Mouse (Mus musculus) MEL (cell line): ENCODE measurements around the gene Stk10. TPM values are rescaled to one million over a fixed set of nuclear protein-coding genes. Genes with fewer than 3 reads are reported as not detected.

ENCODE experiments used
- DNase-seq: peaks from one replicate; pipeline ENCODE4 v3.0.0; 2011; ENCODE audit warnings: low read depth, low spot score
- H3K27ac ChIP-seq: 2 replicates; pipeline ENCODE4 v1.5.1; 2012; ENCODE audit warnings: low read depth, mild to moderate bottlenecking, control low read depth, low read length, moderate library complexity; ENCODE audit not compliant: control insufficient read depth
- H3K27me3 ChIP-seq, 2 experiments: fragments of 150-350 bp in 1 of 2; sonication (generic) in 1 of 2; 2 replicates each; pipeline ENCODE4 v1.6.1; 2012; ENCODE audit warnings: low read length in 2 of 2, mild to moderate bottlenecking in 2 of 2, improper control_type of control experiment in 1 of 2, moderate library complexity in 1 of 2; ENCODE audit not compliant: insufficient read depth in 2 of 2, control insufficient read depth in 1 of 2
- H3K36me3 ChIP-seq, 2 experiments: 2 replicates each; pipeline ENCODE4 v1.6.1; 2012 to 2014; ENCODE audit warnings: low read length in 2 of 2, improper control_type of control experiment in 1 of 2, inconsistent platforms in 1 of 2, mild to moderate bottlenecking in 1 of 2; ENCODE audit not compliant: insufficient read depth in 2 of 2, control insufficient read depth in 1 of 2
- H3K4me1 ChIP-seq, 2 experiments: fragments of 150-350 bp in 1 of 2; sonication (generic) in 1 of 2; 2 replicates each; pipeline ENCODE4 v1.6.1; 2012; ENCODE audit warnings: low read length in 2 of 2, improper control_type of control experiment in 1 of 2, mild to moderate bottlenecking in 1 of 2; ENCODE audit not compliant: insufficient read depth in 2 of 2, control insufficient read depth in 1 of 2
- H3K4me3 ChIP-seq, 2 experiments: fragments of 150-350 bp in 1 of 2; sonication (generic) in 1 of 2; 2 replicates each; pipeline ENCODE4 v1.5.1; 2012; ENCODE audit warnings: low read depth in 2 of 2, low read length in 2 of 2, mild to moderate bottlenecking in 2 of 2, moderate library complexity in 2 of 2, control low read depth in 1 of 2, improper control_type of control experiment in 1 of 2; ENCODE audit not compliant: control insufficient read depth in 1 of 2, insufficient read depth in 1 of 2
- H3K79me2 ChIP-seq: 2 replicates; pipeline ENCODE4 v1.6.1; 2012; ENCODE audit warnings: mild to moderate bottlenecking, low read length, moderate library complexity; ENCODE audit not compliant: control insufficient read depth, poor library complexity, insufficient read depth
- H3K9ac ChIP-seq: 2 replicates; pipeline ENCODE4 v1.6.1; 2012; ENCODE audit warnings: low read depth, mild to moderate bottlenecking, control low read depth, low read length, moderate library complexity; ENCODE audit not compliant: control insufficient read depth, poor library complexity, severe bottlenecking
- H3K9me3 ChIP-seq: fragments of 150-350 bp; sonication (generic); replicated peaks from 2 replicates; pipeline ENCODE4 v1.6.1; 2012; ENCODE audit warnings: mild to moderate bottlenecking, low read length, improper control_type of control experiment, moderate library complexity; ENCODE audit not compliant: insufficient read depth
- BHLHE40 ChIP-seq: IDR thresholded peaks from 2 replicates; pipeline ENCODE4 v1.6.1; 2012; ENCODE audit warnings: low read depth, mild to moderate bottlenecking, inconsistent platforms, low read length, improper control_type of control experiment, borderline replicate concordance
- CHD1 ChIP-seq: IDR thresholded peaks from 2 replicates; pipeline ENCODE4 v1.6.1; 2012; ENCODE audit warnings: low read depth, mild to moderate bottlenecking, inconsistent platforms, low read length, improper control_type of control experiment
- CHD2 ChIP-seq: IDR thresholded peaks from 2 replicates; pipeline ENCODE4 v1.6.1; 2011; ENCODE audit warnings: low read length, improper control_type of control experiment
- CTCF ChIP-seq, 3 experiments: IDR thresholded peaks in 2 of 3; conservative IDR thresholded peaks in 1 of 3; 2 replicates each; pipeline ENCODE4 v1.5.1; 2011 to 2012; ENCODE audit warnings: low read length in 3 of 3, low read depth in 2 of 3, mild to moderate bottlenecking in 2 of 3, improper control_type of control experiment in 1 of 3, inconsistent platforms in 1 of 3, mixed read lengths in 1 of 3, moderate library complexity in 1 of 3; ENCODE audit not compliant: control insufficient read depth in 1 of 3, insufficient read depth in 1 of 3, poor library complexity in 1 of 3, severe bottlenecking in 1 of 3
- E2F4 ChIP-seq: IDR thresholded peaks from 2 replicates; pipeline ENCODE4 v1.6.1; 2011; ENCODE audit warnings: low read depth, low read length, improper control_type of control experiment, borderline replicate concordance
- EP300 ChIP-seq, 2 experiments: IDR thresholded peaks; 2 replicates each; pipeline ENCODE4 v1.6.1; 2011; ENCODE audit warnings: improper control_type of control experiment in 2 of 2, low read length in 2 of 2, low read depth in 1 of 2, mild to moderate bottlenecking in 1 of 2
- ETS1 ChIP-seq: IDR thresholded peaks from 2 replicates; pipeline ENCODE4 v1.6.1; 2012; ENCODE audit warnings: low read depth, mild to moderate bottlenecking, inconsistent platforms, low read length, improper control_type of control experiment, moderate library complexity
- GABPA ChIP-seq: IDR thresholded peaks from 2 replicates; pipeline ENCODE4 v1.6.1; 2012; ENCODE audit warnings: low read depth, mild to moderate bottlenecking, inconsistent platforms, low read length, improper control_type of control experiment, moderate library complexity
- HCFC1 ChIP-seq: IDR thresholded peaks from 2 replicates; pipeline ENCODE4 v1.6.1; 2012; ENCODE audit warnings: low read depth, mild to moderate bottlenecking, inconsistent platforms, low read length, improper control_type of control experiment, moderate library complexity
- MAFK ChIP-seq: IDR thresholded peaks from 2 replicates; pipeline ENCODE4 v1.6.1; 2011; ENCODE audit warnings: low read depth, mild to moderate bottlenecking, low read length, improper control_type of control experiment, borderline replicate concordance
- MAX ChIP-seq: IDR thresholded peaks from 2 replicates; pipeline ENCODE4 v1.6.1; 2011; ENCODE audit warnings: low read length, improper control_type of control experiment
- MAZ ChIP-seq: IDR thresholded peaks from 2 replicates; pipeline ENCODE4 v1.6.1; 2012; ENCODE audit warnings: low read depth, mild to moderate bottlenecking, inconsistent platforms, low read length, improper control_type of control experiment
- MXI1 ChIP-seq: IDR thresholded peaks from 2 replicates; pipeline ENCODE4 v1.6.1; 2011; ENCODE audit warnings: mild to moderate bottlenecking, low read depth, low read length, improper control_type of control experiment
- MYB ChIP-seq: IDR thresholded peaks from 2 replicates; pipeline ENCODE4 v1.6.1; 2011; ENCODE audit warnings: mild to moderate bottlenecking, low read depth, low read length, improper control_type of control experiment
- MYC ChIP-seq: IDR thresholded peaks from 2 replicates; pipeline ENCODE4 v1.6.1; 2011; ENCODE audit warnings: low read depth, mild to moderate bottlenecking, low read length, improper control_type of control experiment, moderate library complexity
- NELFE ChIP-seq: IDR thresholded peaks from 2 replicates; pipeline ENCODE4 v1.6.1; 2011; ENCODE audit warnings: low read depth, low read length, improper control_type of control experiment
- NRF1 ChIP-seq: IDR thresholded peaks from 2 replicates; pipeline ENCODE4 v1.6.1; 2014; ENCODE audit warnings: low read depth, mild to moderate bottlenecking, inconsistent platforms, low read length, improper control_type of control experiment, moderate library complexity; ENCODE audit not compliant: poor library complexity, insufficient read depth, severe bottlenecking
- POLR2A ChIP-seq, 2 experiments: IDR thresholded peaks; 2 replicates each; pipeline ENCODE4 v1.6.1; 2011 to 2012; ENCODE audit warnings: low read length in 2 of 2, mild to moderate bottlenecking in 2 of 2, control low read depth in 1 of 2, improper control_type of control experiment in 1 of 2, low read depth in 1 of 2, moderate library complexity in 1 of 2; ENCODE audit not compliant: control insufficient read depth in 1 of 2, insufficient read depth in 1 of 2, poor library complexity in 1 of 2
- RAD21 ChIP-seq: IDR thresholded peaks from 2 replicates; pipeline ENCODE4 v1.6.1; 2011; ENCODE audit warnings: mild to moderate bottlenecking, low read depth, low read length, improper control_type of control experiment
- RCOR1 ChIP-seq: IDR thresholded peaks from 2 replicates; pipeline ENCODE4 v1.6.1; 2012; ENCODE audit warnings: low read depth, mild to moderate bottlenecking, inconsistent platforms, low read length, improper control_type of control experiment
- TBP ChIP-seq: IDR thresholded peaks from 2 replicates; pipeline ENCODE4 v1.8.0; 2011; ENCODE audit warnings: low read depth, low read length, improper control_type of control experiment
- TCF12 ChIP-seq: IDR thresholded peaks from 2 replicates; pipeline ENCODE4 v1.6.1; 2014; ENCODE audit warnings: low read depth, mild to moderate bottlenecking, inconsistent platforms, low read length, improper control_type of control experiment, moderate library complexity
- USF1 ChIP-seq: IDR thresholded peaks from 2 replicates; pipeline ENCODE4 v1.6.1; 2014; ENCODE audit warnings: low read depth, mild to moderate bottlenecking, inconsistent platforms, low read length, improper control_type of control experiment, moderate library complexity
- USF2 ChIP-seq, 2 experiments: IDR thresholded peaks; 2 replicates each; pipeline ENCODE4 v1.6.1; 2011 to 2012; ENCODE audit warnings: improper control_type of control experiment in 2 of 2, low read length in 2 of 2, borderline replicate concordance in 1 of 2, inconsistent platforms in 1 of 2, low read depth in 1 of 2, mild to moderate bottlenecking in 1 of 2; ENCODE audit not compliant: insufficient read depth in 1 of 2
- ZKSCAN1 ChIP-seq: IDR thresholded peaks from 2 replicates; pipeline ENCODE4 v1.6.1; 2012; ENCODE audit warnings: low read depth, mild to moderate bottlenecking, inconsistent platforms, low read length, improper control_type of control experiment, moderate library complexity
- ZMIZ1 ChIP-seq: IDR thresholded peaks from 2 replicates; pipeline ENCODE4 v1.6.1; 2012; ENCODE audit warnings: low read depth, mild to moderate bottlenecking, inconsistent platforms, low read length, improper control_type of control experiment, moderate library complexity
- ZNF384 ChIP-seq: IDR thresholded peaks from 2 replicates; pipeline ENCODE4 v1.6.1; 2012; ENCODE audit warnings: low read depth, mild to moderate bottlenecking, inconsistent platforms, low read length, improper control_type of control experiment
- polyA plus RNA-seq, 2 experiments: library from polyadenylated mRNA; stranded (reverse) in 1 of 2; unstranded in 1 of 2; fragments of >175 nt in 1 of 2; fragments of >200 nt in 1 of 2; gene quantifications; 2 replicates each; pipeline versions ENCODE4 v1.2.1 to v1.2.4; 2012; ENCODE audit warnings: low replicate concordance in 2 of 2, low read depth in 1 of 2; ENCODE audit not compliant: insufficient read length in 2 of 2, insufficient read depth in 1 of 2, missing spikeins in 1 of 2
- total RNA-seq: library from RNA; depleted of rRNA; stranded (reverse); fragments of 300-350 nt; gene quantifications from 2 replicates; pipeline ENCODE4 v1.2.3, GENCODE M21; 2012

Gene Stk10
- total and polyA plus RNA-seq, 3 experiments: 10.8 to 14.4 TPM; not detected in 1

DNA sequence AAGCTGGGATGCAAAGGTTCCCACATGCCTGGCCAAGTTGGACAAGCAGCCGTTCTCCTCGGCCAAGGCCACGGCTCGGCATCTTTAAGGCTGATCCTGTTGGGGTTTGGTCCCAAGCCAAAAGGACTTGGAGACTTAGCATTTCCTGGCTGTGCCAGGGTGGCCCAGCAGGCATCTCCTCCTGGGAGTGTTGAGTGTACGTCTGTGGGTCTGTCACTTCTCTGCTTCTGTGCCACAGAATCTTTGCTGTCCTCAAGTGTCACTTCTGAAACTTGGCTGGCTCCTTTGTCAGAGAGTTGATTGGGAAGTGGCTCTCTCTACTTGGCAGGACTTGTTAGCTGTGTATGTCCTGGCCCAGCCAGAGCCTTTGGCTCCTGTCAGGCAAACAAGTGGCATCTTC, 13.4 kb downstream of the Stk10 start:
- H3K4me3 ChIP-seq: no peak overlapping the region
- TF ChIP-seq POLR2A (IDR thresholded peaks at IDR 0.05; ENCODE audit: control insufficient read depth in 1 of 2, insufficient read depth in 1 of 2, low read depth in 1 of 2, low read length in 2 of 2, poor library complexity in 1 of 2) (no peak), TBP (no peak), CTCF (IDR thresholded peaks at IDR 0.05 in 2 of 3, conservative IDR thresholded peaks at IDR 0.05 in 1 of 3; ENCODE audit: control insufficient read depth in 1 of 3, insufficient read depth in 1 of 3, low read depth in 2 of 3, low read length in 3 of 3, poor library complexity in 1 of 3, severe bottlenecking in 1 of 3) (no peak), MXI1 (no peak), TCF12 (no peak), RCOR1 (no peak), ZKSCAN1 (no peak), CHD2 (no peak), GABPA (no peak), HCFC1 (no peak), USF2 (IDR thresholded peaks at IDR 0.05; ENCODE audit: borderline replicate concordance in 1 of 2, insufficient read depth in 1 of 2, low read depth in 1 of 2, low read length in 2 of 2) (no peak), MYC (no peak), E2F4 (no peak), BHLHE40 (no peak), ZMIZ1 (no peak), NRF1 (no peak), RAD21 (no peak), CHD1 (no peak)
- peaks cover 0 to 24% of the 10 kb centered on the region in 2 experiments; a peak in 2 of 4 replicates for H3K36me3 ChIP-seq
- no peaks in the 10 kb centered on the region for H3K27me3 ChIP-seq
- no peaks in the 10 kb centered on the region; the same call in 1 of the 2 replicates for H3K79me2 ChIP-seq
- H3K9me3 ChIP-seq: no peaks in the 10 kb centered on the region
- no peak overlapping the region for H3K27ac ChIP-seq
- H3K9ac ChIP-seq: no peak overlapping the region
- H3K4me1 ChIP-seq: peaks cover 19 to 27% of the 10 kb centered on the region in 2 experiments
- no peak for DNase-seq

DNA sequence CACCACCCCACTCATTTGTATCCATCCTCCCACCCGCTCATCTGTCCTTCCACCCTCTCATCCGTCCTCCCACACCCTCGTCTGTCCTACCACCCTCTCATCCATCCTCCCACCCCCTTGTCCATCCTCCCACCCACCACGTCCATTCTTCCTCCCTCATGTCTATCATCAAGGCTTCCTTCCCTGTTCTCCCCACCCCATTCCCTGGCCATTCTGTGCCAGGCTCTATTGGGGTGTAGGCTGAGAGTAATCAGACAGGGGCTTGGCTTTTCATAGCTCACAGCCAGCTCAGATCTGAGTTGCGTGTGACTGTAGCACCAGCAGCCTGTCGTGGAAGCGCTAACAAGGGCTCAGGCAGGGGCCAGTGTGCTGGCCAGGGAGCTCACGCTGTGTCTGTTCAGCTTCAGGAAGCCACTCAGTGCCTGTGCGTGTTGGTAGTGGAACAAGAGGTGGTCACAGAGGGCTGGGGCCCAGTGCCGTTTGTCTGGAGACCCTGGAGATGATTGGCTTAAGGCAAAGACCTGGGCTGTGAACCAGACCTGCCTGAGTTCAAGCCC, 14.4 kb downstream of the Stk10 start:
- Histone ChIP-seq H3K27ac (no peak overlapping the region), H3K79me2 (no peaks in the 10 kb centered on the region; the same call in 1 of the 2 replicates), H3K4me1 (peaks cover 11 to 17% of the 10 kb centered on the region in 2 experiments), H3K4me3 (no peak overlapping the region), H3K27me3 (no peaks in the 10 kb centered on the region), H3K9me3 (no peaks in the 10 kb centered on the region), H3K9ac (no peak overlapping the region), H3K36me3 (peaks cover 0 to 14% of the 10 kb centered on the region in 2 experiments; a peak in 2 of 4 replicates)
- no peak for TF ChIP-seq BHLHE40
- no peak for TF ChIP-seq NELFE
- no peak for TF ChIP-seq USF1
- TF ChIP-seq ZNF384: no peak
- no peak for TF ChIP-seq ETS1
- no peak for TF ChIP-seq MAX
- TF ChIP-seq MAZ: no peak
- no peak for TF ChIP-seq GABPA
- TF ChIP-seq RAD21: no peak
- no peak for TF ChIP-seq CHD2
- TF ChIP-seq EP300 (IDR thresholded peaks at IDR 0.05; ENCODE audit: low read depth in 1 of 2, low read length in 2 of 2): no peak
- TF ChIP-seq MYB: no peak
- no peak for TF ChIP-seq E2F4
- TF ChIP-seq CTCF (IDR thresholded peaks at IDR 0.05 in 2 of 3, conservative IDR thresholded peaks at IDR 0.05 in 1 of 3; ENCODE audit: control insufficient read depth in 1 of 3, insufficient read depth in 1 of 3, low read depth in 2 of 3, low read length in 3 of 3, poor library complexity in 1 of 3, severe bottlenecking in 1 of 3): no peak
- no peak for TF ChIP-seq MAFK
- TF ChIP-seq CHD1: no peak
- DNase-seq: no peak
